Mouse (Mus musculus): ENCODE results near the gene Il23r.
A peak's percentile ranks its signal among the peaks of the same experiment; 100 is the strongest.
"Not testable (repeated sequence)": the region's sequence is repeated elsewhere in the genome, so short reads cannot be mapped to it uniquely, and the experiment has no call there.

Il23r gene

DNA sequence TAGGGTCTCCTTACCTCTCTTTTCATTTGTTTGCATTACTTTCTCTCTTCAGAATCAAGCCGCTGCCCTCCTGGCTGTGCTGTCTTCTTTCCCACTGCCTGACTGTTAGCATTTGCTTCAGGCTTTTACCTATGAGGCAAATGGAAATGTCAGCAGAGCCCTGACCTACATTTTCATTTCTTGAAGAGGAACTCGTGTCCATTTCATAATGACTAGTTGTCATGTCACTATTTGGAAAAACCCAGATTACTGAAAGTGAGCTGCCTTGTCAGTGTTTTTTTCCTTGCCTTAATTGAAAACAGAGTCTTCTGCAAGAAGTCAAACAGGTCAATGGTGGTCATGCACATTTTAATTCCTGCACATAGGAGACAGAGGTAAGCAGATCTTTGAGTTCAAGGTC lies at the start of gene Il23r:
Gene Il23r, minus strand, starts transcription at position 101 of the 400 bp plus-strand sequence.
- no peak for DNase-seq (ENCODE audit: low read depth, low spot score)

DNA sequence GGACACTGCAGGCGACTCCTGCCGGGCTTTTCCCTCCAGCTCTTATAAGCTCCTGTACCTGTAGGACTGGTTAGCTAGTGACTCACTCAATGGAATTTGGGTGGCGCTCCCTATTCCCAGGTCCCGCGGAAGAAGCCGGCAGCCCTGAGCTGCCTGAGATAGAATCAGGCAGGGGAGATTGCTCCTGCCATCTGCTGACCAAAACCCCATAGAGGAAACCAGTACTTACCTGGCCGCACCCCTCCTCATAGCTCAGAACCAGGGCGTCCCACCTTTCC lies 44.1 kb upstream of the Il23r start, which contains the start of gene Tacstd2:
Gene Tacstd2, minus strand, starts transcription at position 20 of the 278 bp plus-strand sequence.
- DNase-seq (ENCODE audit: low read depth, low spot score) = peak; percentile 50

DNA sequence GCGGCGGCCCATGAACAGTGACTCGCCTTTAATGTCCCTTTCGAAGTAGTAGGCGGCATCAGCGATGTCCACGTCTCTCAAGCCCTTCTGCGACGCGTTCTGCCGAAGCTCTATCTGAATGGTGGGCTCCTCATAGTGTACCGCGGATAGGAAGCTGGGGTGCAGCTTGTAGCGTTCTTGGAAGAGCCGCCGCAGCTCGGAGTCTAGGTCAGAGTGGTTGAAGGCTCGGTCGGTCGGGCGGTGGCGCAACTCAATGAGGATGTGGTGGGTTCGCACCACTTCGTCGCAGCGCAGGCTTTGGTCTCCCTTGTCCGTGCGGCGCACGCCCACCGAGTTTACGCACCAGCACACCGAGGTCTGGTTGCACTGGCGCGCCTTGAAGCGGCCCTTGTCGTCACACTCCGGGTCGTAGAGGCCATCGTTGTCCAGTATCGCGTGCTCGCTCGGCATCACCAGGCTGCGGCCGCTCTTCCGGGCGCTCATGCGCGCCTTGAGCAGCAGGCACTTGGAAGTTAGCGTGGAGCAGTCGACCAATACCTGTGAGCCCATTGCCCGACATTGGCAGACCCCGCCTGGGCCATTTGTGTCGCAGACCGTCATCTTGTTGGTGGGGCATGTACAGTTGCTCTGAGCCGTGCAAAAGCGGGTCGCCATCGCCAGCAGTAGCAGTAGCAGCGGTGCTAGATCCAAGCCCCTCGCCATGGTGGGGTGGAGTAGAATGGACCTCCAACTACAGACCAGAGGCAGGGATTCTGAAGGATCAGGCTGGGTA lies 43.5 kb upstream of the Il23r start:
- peak; percentile 55 for DNase-seq (ENCODE audit: low read depth, low spot score)

DNA sequence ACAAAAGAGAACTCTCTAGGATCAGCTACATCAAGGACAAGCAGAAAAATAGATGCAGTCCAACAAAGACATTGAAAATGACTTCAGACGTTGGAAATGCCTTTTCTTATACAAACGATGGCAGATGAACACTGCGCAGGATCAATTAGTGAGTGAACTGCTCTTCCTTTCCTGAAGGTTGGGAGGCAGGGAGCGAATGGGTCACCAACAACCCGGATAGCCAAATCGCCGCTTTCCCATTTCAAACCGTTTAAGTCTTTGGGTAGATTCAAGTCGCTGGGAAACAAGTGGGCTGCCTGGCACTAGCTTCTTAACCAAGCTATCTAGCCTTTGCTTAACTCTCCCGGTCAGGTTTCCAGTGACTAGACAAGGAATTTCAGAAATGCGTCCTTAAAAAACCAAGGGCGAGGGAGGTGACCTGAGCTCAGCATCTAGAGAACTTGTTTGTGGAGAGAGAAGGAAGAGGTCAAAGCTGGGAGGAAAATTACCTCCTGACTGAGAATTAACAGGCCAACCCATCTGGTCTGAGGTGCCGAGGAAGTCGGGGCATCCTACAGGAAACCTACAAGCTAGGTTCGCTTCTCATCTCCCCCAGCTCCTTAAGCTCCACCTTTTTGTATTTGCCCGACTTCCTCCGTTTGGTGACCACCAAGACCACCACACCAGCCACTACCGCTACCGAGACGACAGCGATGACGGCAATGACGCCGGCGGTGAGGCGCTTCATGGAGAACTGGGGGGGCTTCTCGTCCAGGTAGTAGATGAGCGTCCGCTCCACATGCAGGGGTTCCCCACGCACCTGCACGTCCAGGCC lies 42.7 kb upstream of the Il23r start:
- peak; percentile 31 for DNase-seq (ENCODE audit: low read depth, low spot score)

DNA sequence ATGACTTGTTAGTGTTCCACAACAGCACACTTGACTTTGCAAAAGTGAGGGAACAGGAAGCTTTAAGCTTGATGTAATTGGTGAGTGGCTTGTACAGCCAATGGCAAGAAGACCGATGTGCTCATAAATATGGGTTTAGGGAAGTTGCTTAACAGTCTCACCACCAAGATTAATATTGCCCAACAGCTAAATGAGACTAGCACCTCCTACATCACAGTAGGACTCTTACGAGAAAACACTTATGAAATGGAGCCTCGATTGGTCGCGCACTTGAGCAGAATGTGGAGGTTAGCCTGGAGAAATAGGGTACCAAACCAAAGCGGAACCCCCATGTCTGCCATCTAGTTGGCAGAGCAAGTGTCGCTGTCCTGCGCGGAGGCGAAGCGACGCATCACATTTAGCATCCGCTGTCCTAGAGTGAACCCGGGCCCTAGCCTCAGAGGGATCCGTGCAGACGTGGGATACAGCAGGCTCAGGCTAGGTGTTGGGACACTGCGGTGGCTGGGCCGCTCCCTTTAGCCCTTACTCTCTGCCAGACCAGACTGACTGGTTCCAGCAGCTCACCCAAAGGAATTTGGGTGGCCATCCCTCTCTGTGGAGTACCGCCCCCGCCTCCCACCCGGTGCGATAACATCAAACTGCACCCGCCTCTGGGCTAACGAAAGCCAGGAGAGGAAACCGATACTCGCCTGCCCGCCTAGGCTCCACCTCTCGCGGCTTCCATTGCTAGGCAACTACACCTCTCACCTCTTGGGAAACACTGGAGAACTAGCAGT lies 41.2 kb upstream of the Il23r start:
- DNase-seq (ENCODE audit: low read depth, low spot score) = peak; percentile 54

DNA sequence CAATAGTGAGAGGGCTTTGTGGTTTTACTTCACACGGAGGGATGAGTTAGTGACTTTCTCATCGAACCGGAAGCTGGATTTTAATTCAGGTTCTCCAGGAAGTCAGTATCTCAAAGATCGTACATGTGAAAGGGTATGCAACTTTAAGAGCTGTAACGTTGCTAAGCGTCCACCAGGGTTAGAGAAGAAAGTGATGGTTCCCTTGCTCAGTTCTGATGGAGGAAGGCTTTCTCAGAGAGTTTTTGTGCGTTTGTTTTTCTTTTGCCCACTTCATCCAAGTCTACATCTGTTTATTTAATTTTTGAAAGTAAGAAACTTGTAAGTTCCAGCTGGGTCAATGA lies 40.1 kb upstream of the Il23r start:
- DNase-seq (ENCODE audit: low read depth, low spot score) = no peak

DNA sequence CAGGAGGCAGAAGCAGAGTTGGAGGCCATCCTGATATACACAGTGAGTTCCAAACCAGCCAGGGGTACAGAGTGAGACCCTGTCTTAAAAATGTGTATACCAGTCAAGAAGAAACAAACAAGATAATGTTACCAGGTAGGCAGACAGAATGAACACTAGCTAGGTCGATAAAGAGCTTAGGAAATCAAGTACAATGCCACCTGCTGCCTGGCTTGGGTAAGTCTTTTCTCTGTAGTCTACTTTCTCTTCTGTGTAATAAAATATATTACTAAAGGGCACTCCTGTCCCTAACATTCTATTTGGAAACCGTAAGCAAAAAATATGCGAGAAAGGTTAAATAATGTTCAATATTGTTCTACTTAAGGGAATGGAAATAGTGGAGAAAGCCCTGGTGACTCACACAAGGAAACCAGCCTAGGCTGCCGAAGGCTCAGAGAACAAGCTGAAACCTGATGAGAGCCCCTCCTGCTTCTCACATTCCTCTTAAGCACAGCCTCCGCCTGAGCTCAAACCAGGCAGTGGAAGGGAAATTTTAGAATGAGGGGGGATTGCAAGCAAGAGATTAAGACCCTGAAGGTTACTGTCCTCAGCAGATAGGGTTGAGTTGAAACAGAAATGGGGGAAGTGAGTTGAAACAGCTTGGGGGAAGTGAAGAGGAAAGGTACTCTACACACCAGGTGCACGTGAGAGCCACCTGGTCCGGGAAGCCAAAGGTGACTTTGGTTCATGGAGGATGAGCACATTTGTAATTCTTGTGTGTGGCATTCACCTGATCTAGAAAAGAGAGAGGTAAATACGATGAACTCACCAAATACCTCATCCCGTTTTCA lies 39.6 kb upstream of the Il23r start:
- DNase-seq (ENCODE audit: low read depth, low spot score) = peak; percentile 37

DNA sequence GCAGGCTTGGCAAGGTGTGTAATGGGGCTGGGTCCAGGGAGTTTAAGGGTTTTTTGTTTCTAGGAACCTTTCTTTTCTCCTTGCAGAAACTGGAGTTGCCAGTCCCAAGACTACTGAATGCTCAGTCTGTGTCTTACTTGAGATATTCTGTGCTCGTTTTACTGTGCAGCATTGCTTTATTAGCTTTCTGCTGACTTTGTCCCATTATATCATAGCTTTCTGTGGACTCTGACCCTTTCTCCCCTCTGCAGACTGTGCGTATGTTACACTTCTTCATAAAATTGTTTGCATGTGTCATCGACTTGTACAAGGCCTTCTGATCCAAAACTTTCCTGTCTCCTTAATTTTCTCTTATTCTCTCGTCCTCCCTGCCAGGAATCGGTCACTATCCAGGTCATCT lies 34.7 kb upstream of the Il23r start:
- DNase-seq (ENCODE audit: low read depth, low spot score) = no peak

DNA sequence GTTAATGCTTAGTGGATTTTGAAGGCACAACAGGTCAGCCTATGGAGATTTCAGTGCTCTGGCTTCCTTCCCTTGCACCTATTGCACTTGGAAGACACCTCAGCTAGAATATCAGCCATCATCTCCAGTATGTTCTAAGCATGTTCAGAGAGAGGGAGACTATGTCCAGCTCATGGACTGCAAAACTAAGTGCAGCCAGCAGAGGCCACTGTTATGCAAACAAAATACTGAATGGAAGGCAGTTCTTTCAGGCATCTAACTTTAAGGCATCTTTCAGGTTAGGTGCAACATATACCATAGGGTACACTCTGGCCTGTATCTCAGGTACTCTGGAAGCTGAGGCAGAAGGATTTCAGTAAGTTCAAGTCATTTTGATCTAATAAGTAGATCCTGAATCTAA lies 19.1 kb upstream of the Il23r start:
- DNase-seq (ENCODE audit: low read depth, low spot score) = peak; percentile 52

DNA sequence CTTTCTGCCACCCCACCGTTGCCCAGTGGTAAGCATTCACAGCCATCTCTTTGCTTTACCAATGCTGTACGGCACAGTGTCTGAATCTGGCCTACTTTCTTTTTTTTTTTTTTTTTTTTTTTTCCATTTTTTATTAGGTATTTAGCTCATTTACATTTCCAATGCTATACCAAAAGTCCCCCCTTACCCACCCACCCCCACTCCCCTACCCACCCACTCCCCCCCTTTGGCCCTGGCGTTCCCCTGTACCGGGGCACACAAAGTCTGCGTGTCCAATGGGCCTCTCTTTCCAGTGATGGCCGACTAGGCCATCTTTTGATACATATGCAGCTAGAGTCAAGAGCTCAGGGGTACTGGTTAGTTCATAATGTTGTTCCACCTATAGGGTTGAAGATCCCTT lies 10.3 kb upstream of the Il23r start:
- not testable (repeated sequence) for DNase-seq (ENCODE audit: low read depth, low spot score)

DNA sequence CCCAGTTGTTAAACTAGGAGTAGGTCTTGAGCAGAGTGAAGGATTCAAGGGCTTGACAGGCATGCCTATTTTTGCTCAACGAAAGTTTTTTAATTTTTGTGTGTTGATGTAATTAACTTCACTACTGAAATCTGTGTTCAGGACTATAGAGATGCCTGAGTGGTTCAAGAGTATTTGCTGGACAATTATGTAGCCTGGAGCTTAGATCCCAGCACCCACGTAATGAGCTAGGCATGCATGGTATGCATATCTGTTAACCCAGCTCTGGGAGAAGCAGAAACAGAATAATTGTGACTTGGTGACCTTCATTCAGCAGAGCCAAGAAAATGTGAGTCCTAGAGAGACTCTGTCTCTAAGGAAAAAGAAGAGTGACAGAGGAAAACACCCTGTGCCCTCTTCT lies 10.6 kb downstream of the Il23r start:
- no peak for DNase-seq (ENCODE audit: low read depth, low spot score)

DNA sequence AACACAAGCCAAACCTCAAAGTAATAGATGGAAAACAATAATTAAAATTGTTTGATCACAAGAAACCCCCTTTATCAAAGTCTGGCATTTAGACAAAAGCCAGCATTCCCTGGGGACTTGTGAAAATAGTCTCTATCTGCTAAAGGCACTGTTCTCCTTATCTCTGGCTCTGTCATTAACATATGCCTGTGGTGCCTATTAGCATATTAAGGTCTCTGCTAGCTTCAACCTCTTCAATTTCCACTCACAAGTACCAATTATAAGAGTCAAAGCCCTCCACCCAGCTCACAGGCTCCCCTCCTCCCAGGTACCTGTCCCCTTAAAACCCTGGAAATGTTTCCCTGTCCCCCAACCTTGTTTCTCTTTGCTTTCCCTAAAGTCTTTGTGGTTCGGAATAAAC lies 20.4 kb downstream of the Il23r start:
- no peak for DNase-seq (ENCODE audit: low read depth, low spot score)

DNA sequence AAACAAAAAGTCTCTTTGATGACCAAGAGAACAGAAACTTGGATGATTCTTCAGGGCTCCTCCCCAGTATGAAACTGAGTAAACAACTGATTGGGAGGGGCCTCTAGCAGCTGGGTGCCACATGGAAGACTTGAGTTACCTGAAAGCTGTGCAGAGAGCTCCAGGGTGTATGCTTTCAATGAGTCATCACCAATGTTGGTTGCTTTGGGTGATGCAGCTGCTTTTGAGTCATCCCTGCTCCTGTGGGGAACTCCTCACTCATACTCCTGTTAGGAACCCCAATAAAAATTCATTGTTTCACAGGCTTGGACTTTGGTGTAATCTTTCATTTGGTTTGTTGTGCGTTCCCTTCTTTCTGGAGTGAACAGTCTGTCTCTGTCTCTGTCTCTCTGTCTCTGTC lies 32.2 kb downstream of the Il23r start:
- DNase-seq (ENCODE audit: low read depth, low spot score) = no peak

DNA sequence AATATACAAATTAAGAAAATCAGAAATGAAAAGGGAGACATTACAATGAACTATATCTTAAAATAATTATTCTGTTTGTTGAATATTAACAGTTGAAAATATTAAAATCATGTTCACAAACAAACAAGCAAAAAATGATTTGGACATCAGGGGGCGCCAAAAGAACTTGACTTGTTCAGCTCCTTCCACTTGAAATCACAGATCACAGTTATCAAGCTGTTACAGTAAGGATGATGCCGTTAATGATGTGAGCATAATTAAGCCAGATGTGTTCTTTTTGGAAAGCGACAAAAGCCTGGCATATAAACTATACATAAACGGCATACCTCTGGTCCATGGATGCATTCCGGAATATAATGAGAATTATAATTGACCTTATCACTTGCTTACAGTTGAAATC lies 40.3 kb downstream of the Il23r start:
- DNase-seq (ENCODE audit: low read depth, low spot score) = peak; percentile 18

DNA sequence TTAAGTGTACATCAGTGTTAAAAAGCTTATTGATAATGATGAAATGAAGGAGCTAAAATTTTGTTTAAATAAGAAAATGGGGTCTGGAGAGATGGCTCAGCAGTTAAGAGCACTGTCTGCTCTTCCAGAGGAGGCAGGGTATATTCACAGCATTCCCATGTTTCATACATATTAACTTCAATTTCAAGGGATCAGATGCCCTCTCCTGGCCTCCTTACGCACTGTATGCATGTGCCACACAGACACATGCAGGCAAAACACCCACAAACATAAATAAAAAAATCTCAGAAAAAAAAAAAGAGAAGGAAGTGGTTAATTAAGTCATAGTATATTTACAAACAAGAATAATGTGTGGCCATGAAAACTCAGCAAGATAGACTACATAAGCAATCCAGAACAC lies 45.8 kb downstream of the Il23r start:
- DNase-seq (ENCODE audit: low read depth, low spot score) = no peak

DNA sequence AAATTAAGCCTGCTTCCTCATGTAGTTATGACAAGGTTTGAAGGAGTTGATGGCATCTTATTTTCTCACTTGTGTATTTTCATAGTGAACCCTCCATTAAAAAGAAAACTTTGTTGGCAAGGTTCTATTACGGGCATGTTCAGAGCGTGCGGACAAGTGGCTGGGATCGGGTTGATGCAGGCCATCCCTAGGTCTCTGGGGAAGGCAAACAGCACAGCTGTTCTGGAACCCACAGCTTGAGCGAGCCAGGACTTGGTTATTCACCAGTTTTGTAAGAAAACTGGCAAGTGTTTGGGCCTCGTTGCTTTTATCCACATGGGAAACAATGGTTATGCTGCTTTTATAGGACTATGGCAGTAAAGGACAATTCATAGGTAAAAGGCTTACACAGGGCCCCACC lies 48.5 kb downstream of the Il23r start:
- no peak for DNase-seq (ENCODE audit: low read depth, low spot score)

DNA sequence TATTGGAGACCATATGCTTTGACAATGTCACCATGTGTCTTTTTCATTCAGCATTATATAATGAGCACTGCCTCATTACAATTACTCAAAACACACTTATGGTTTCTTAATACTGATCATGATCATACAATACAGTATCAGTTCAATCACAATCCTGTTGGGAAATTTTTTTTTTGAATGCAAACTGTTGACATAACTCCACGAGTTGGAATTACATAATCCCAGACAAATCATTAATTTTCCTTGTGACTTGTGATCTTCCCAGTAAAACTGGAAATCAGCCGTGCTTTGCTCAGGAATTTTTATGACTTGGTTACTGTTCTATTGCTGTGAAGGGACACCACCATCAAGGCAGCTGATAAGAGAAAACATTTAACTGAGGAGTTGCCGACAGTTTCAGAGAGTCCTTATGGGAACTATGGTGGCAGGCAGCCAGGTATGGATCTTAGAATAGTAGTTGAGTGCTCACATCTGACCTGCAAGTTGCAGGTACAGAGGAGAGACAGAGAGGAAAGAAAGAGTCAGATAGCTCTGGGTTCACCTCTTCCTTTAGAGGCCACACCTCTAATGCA lies 53.8 kb downstream of the Il23r start:
- DNase-seq (ENCODE audit: low read depth, low spot score) = no peak

DNA sequence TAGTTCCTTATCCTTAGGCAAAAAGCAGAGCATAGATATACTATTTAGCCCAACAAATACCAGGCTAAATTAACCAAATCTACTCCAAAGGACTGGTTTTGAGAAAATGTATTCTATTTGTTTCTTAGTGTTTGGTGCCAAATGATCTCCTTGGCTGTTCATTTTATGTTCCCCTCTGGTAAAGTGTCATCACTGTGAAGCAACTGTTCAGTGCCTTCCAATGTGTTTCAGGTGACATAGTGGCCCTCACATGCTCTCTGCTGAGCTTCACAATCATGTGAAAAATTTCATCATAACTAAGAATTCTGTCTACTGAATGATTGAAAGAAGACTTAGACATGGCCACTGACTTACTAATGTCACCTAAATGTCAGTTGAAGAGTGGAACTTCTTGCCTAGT lies 54.6 kb downstream of the Il23r start:
- no peak for DNase-seq (ENCODE audit: low read depth, low spot score)

DNA sequence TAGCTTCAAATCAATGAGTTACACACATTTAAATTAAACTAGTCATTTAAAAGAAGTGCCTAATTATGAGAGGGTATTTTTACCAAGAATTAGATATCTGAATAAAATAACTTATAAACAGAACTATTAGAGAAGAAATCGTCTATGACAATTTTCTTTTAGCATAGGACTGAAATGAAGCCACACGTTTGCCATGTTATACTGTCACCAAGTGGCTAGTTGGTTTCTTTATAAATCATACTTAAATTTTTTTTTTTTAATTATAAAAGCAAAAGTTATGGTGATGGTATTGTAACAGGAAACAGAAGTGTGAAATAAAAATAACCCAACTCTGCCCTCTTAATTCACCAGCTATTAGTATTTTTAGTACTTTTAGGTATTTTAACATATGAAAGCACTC lies 55.4 kb downstream of the Il23r start:
- no peak for DNase-seq (ENCODE audit: low read depth, low spot score)

DNA sequence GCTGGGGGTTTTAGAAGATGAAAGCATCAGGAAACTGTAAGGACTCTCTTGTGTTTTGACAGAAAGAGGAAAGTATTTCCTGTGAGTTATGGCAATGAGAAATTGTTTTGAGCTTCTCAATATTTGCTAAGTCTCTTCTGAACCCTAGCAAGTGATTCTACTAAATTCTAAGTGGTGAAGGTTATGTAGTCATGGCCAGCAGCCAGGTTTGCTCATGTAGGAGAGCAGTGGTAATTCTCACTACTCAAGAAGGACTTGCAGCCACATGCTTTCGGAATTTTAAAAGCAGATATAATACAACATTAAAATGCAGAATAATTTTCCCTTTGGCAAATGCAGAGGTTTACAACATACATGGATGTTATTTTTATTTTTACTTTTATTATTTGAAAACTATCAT lies 55.9 kb downstream of the Il23r start:
- DNase-seq (ENCODE audit: low read depth, low spot score) = no peak

DNA sequence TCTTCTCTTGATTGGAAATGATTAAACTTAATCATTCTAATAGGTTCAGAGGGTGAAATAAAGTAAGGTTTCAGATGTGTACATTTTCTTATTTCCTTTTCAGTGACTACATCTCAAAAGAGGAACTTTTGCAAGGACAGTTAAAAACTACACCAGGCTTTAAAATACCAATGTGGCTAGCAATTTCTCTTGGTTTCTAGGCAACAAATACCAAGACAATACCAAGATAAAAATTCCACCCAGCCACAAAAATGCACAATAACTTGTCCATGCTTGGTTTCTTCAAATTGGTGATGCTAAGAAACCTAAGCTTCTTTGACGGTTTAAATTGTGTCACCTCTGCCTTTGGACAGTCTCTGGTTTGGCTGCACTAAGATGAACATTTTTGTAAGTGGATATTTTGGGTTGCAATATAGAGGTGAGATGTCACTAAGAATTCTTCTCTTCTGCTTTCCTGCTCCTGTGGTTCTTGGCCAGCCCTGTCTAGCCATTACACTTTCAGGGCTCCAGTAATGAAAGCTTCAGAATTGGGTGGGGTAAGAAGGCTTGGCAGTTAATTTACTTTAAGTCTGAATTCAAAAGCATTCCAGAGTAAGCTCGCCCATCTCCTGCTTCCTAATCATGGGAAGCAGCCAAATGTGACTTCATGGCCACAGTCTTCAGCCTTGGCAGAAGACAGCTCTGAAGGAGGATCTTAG lies 56.8 kb downstream of the Il23r start:
- no peak for DNase-seq (ENCODE audit: low read depth, low spot score)

Measured in ES-CJ7 (cell line).